Mouse (Mus musculus) heart, embryonic 13.5 days (tissue): ENCODE results near the gene Pkn2. TPM values are rescaled to one million over a fixed set of nuclear protein-coding genes. Genes with fewer than 3 reads are reported as not detected.

Source experiments
- ATAC-seq: fragments of 200-750 bp; cut with Nextera tagmentation; 2 replicates; pipeline ENCODE4 v1.8.0; 2017; ENCODE audit warnings: moderate TSS enrichment; ENCODE audit not compliant: insufficient number of reproducible peaks, low FRiP score, low TSS enrichment; ENCODE audit errors: extremely low read depth
- H3K27ac ChIP-seq: fragments of 300-500 bp; sonication (generic); replicated peaks from 2 replicates; pipeline ENCODE4 v1.5.1; 2015; ENCODE audit warnings: moderate library complexity, mild to moderate bottlenecking, inconsistent platforms
- H3K27me3 ChIP-seq: fragments of 300-500 bp; sonication (generic); replicated peaks from 2 replicates; pipeline ENCODE4 v1.6.1; 2015; ENCODE audit warnings: mild to moderate bottlenecking, inconsistent platforms
- H3K36me3 ChIP-seq: fragments of 300-500 bp; sonication (generic); 2 replicates; pipeline ENCODE4 v1.6.1; 2015; ENCODE audit warnings: mild to moderate bottlenecking, inconsistent platforms
- H3K4me1 ChIP-seq: fragments of 300-500 bp; sonication (generic); 2 replicates; pipeline ENCODE4 v1.6.1; 2015; ENCODE audit warnings: inconsistent platforms
- H3K4me2 ChIP-seq: fragments of 300-500 bp; sonication (generic); 2 replicates; pipeline ENCODE4 v1.6.1; 2015; ENCODE audit warnings: inconsistent platforms, mild to moderate bottlenecking, moderate library complexity
- H3K4me3 ChIP-seq: fragments of 300-500 bp; sonication (generic); 2 replicates; pipeline ENCODE4 v1.5.1; 2015; ENCODE audit warnings: moderate library complexity, mild to moderate bottlenecking, inconsistent platforms
- H3K9ac ChIP-seq: fragments of 300-500 bp; sonication (generic); 2 replicates; pipeline ENCODE4 v1.6.1; 2015; ENCODE audit warnings: inconsistent platforms, mild to moderate bottlenecking, moderate library complexity
- H3K9me3 ChIP-seq: fragments of 300-500 bp; sonication (generic); 2 replicates; pipeline ENCODE4 v1.6.1; 2016; ENCODE audit warnings: inconsistent platforms
- WGBS: fragments of 180-500 bp; shearing (Covaris S2); methylation state at CpG from one replicate; pipeline ENCODE4 v1.1.7; 2015; ENCODE audit warnings: mixed read lengths; 5-methylcytosine and 5-hydroxymethylcytosine counted together
- polyA plus RNA-seq: library from polyadenylated mRNA; unstranded; fragments of >200 nt; fragmentation: Nextera tagmentation; extraction: Ambion mirVana; gene quantifications from 2 replicates; pipeline ENCODE4 v1.2.1, GENCODE M21; 2015

Pkn2 gene
- polyA plus RNA-seq = 33.0 and 36.6 TPM in 2 replicates

GRCm38 (mm10) chr3:142881872-142882623 lies at the start of gene Pkn2:
Gene Pkn2, minus strand, starts transcription at chr3:142882004.
- Histone ChIP-seq H3K27ac (peak within 1 kb of the TSS; percentile 98), H3K4me1 (peaks cover 12% of the 10 kb centered on the region), H3K4me2 (peak within 1 kb of the TSS; percentile 84), H3K9me3 (no peaks in the 10 kb centered on the region), H3K4me3 (peak within 1 kb of the TSS; percentile 100), H3K36me3 (0 out of 2 replicates have a peak, but pooled peaks cover 3% of the 10 kb centered on the region), H3K27me3 (no peaks in the 10 kb centered on the region), H3K9ac (peak within 1 kb of the TSS; percentile 99)
- peak; percentile 97 for ATAC-seq
- WGBS = under 1% methylated on average over 74 of the region's 84 CpGs

DNA sequence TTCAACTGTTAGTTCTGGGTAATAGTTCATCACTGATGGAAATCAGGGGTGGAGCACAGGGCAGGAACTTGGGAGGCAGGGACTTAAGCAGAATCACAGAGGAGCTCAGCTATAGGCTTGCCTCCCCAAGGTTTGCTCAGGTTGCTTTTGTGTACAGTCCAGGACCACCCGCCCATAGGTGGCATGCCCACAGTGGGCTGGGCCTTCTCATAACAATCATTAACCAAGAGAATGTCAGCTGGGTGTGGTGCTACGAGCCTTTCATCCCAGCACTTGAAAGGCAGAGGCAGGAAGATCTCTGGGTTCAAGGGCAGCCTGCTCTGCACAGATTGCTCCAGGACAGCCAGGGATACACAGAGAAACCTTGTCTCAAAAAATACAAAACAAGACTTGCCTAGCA lies 48.1 kb upstream of the Pkn2 start:
- Histone ChIP-seq H3K9me3 (no peaks in the 10 kb centered on the region), H3K36me3 (no peaks in the 10 kb centered on the region), H3K27ac (no peak overlapping the region), H3K4me2 (no peak overlapping the region), H3K4me1 (no peaks in the 10 kb centered on the region), H3K9ac (no peak overlapping the region), H3K27me3 (no peaks in the 10 kb centered on the region), H3K4me3 (no peak overlapping the region)
- ATAC-seq = no peak
- 62% methylated on average over 2 of the region's 2 CpGs for WGBS

GRCm38 (mm10) chr3:142927311-142927710 lies 45.5 kb upstream of the Pkn2 start:
- H3K9me3 ChIP-seq = no peaks in the 10 kb centered on the region
- no peaks in the 10 kb centered on the region for H3K27me3 ChIP-seq
- no peaks in the 10 kb centered on the region for H3K4me1 ChIP-seq
- H3K27ac ChIP-seq = no peak overlapping the region
- ATAC-seq = no peak; the same call in 1 of the 2 replicates
- no peak overlapping the region for H3K9ac ChIP-seq
- no peaks in the 10 kb centered on the region for H3K36me3 ChIP-seq
- H3K4me2 ChIP-seq = no peak overlapping the region
- WGBS = 72% methylated on average over 3 of the region's 3 CpGs
- no peak overlapping the region for H3K4me3 ChIP-seq

GRCm38 (mm10) chr3:142924831-142925348 lies 43.1 kb upstream of the Pkn2 start:
- H3K4me3 ChIP-seq = no peak overlapping the region
- ATAC-seq = no peak
- H3K36me3 ChIP-seq = no peaks in the 10 kb centered on the region
- no peaks in the 10 kb centered on the region for H3K27me3 ChIP-seq
- no peak overlapping the region for H3K9ac ChIP-seq
- no peak overlapping the region for H3K4me2 ChIP-seq
- no peaks in the 10 kb centered on the region for H3K9me3 ChIP-seq
- 83% methylated on average over 2 of the region's 2 CpGs for WGBS
- no peak overlapping the region for H3K27ac ChIP-seq
- no peaks in the 10 kb centered on the region for H3K4me1 ChIP-seq

DNA sequence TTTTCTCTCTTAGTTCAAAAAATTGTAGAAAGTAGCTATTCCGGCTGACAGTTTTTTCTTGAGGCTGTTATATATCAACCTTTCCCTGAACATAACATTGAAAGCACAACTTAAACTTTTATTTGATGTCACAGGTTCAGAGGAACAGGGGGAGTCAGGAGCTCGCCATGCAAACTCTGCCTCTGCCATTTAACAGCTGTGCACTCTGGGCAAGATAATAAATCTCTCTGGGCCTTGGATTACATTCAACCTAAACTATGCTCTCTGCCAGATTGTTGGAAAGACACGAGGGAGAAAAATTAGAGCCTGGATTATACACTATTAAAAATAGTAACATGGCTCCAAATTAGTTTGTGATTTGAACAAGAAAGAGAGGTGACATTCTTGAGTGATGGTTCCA lies 37.3 kb upstream of the Pkn2 start:
- Histone ChIP-seq H3K4me3 (no peak overlapping the region), H3K4me2 (no peak overlapping the region), H3K4me1 (peaks cover 4% of the 10 kb centered on the region), H3K9me3 (no peaks in the 10 kb centered on the region), H3K9ac (no peak overlapping the region), H3K27ac (no peak overlapping the region), H3K36me3 (no peaks in the 10 kb centered on the region), H3K27me3 (no peaks in the 10 kb centered on the region)
- no peak for ATAC-seq
- WGBS = 57% methylated on average over 3 of the region's 3 CpGs

DNA sequence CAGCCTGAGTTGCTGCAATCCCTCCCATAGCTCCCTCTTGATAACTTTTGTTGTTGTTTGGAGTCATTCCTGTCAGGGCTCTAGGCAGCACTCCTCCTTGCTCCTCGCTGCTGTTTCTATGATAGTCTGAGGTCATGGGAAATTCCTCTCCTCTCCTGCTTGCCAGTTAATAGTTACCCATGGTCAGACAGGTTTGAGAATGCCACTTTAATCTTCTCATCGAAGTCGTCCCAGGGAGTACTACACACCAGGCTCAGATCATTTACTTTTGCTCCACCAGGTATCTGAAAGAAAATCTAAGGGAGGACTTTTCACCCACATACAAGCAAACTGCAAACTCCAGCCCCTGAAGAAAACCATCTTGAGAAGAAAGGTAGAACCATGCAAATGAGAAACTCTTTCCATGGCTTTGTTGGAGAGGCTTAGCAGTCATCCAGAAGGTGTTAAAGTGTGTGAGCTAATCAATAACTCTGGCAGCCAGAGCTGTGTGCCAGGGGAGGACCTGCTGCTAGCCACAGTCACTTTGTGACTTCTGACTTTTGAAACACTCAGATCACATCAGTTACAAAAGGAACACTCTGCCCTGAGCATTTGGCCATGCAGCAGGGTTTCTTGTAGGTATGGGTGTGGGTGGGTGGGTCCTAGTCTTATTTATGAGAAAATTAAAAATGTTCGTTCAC lies 36.1 kb upstream of the Pkn2 start:
- no peaks in the 10 kb centered on the region for H3K9me3 ChIP-seq
- no peaks in the 10 kb centered on the region for H3K36me3 ChIP-seq
- H3K4me2 ChIP-seq = no peak overlapping the region
- no peaks in the 10 kb centered on the region for H3K27me3 ChIP-seq
- no peak for ATAC-seq
- no peak overlapping the region for H3K27ac ChIP-seq
- H3K4me1 ChIP-seq = peaks cover 4% of the 10 kb centered on the region
- no peak overlapping the region for H3K9ac ChIP-seq
- 50% methylated on average over 4 of the region's 4 CpGs for WGBS
- no peak overlapping the region for H3K4me3 ChIP-seq

DNA sequence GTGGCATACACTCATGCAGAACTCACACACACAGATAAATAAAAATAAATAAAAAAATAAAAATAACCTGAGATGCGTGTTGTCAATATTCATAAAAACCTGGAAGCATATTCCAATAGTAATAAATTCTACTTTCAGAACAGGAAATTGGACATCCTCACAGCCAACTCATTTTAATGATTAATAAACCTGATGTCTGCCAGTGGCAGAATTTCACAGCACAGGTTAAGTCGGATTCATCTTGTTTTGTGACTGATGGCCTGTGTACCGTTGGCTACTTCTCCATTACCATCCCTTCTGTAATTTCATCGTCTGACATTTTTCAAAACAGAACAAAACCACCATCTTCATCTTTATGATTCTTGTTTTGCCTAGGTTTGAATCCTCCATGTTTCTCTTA lies 35.4 kb upstream of the Pkn2 start:
- Histone ChIP-seq H3K9me3 (no peaks in the 10 kb centered on the region), H3K4me2 (no peak overlapping the region), H3K27ac (no peak overlapping the region), H3K27me3 (no peaks in the 10 kb centered on the region), H3K4me1 (peaks cover 4% of the 10 kb centered on the region), H3K4me3 (no peak overlapping the region), H3K36me3 (no peaks in the 10 kb centered on the region), H3K9ac (no peak overlapping the region)
- 87% methylated on average over 4 of the region's 4 CpGs for WGBS
- no peak for ATAC-seq

- no peaks in the 10 kb centered on the region for H3K27me3 ChIP-seq
- H3K9ac ChIP-seq = no peak overlapping the region
- H3K9me3 ChIP-seq = no peaks in the 10 kb centered on the region
- no peak overlapping the region for H3K4me3 ChIP-seq
- H3K4me1 ChIP-seq = peaks cover 4% of the 10 kb centered on the region
- WGBS = 72% methylated on average over 1 of the region's 1 CpGs
- H3K36me3 ChIP-seq = no peaks in the 10 kb centered on the region
- H3K4me2 ChIP-seq = no peak overlapping the region
- no peak overlapping the region for H3K27ac ChIP-seq
- no peak for ATAC-seq
Observed at GRCm38 (mm10) chr3:142913295-142913694, 31.5 kb upstream of the Pkn2 start.

- no peaks in the 10 kb centered on the region for H3K36me3 ChIP-seq
- H3K4me1 ChIP-seq = no peaks in the 10 kb centered on the region
- no peak for ATAC-seq
- no peaks in the 10 kb centered on the region for H3K27me3 ChIP-seq
- WGBS = 79% methylated on average over 2 of the region's 2 CpGs
- no peak overlapping the region for H3K4me2 ChIP-seq
- H3K9ac ChIP-seq = no peak overlapping the region
- no peak overlapping the region for H3K4me3 ChIP-seq
- H3K9me3 ChIP-seq = 0 out of 2 replicates have a peak, but pooled peaks cover 9% of the 10 kb centered on the region
- no peak overlapping the region for H3K27ac ChIP-seq
Observed at GRCm38 (mm10) chr3:142899683-142900082, 17.9 kb upstream of the Pkn2 start.

- Histone ChIP-seq H3K27ac (no peak overlapping the region), H3K27me3 (no peaks in the 10 kb centered on the region), H3K36me3 (no peaks in the 10 kb centered on the region), H3K9me3 (0 out of 2 replicates have a peak, but pooled peaks cover 5% of the 10 kb centered on the region), H3K4me1 (no peaks in the 10 kb centered on the region), H3K9ac (no peak overlapping the region), H3K4me3 (no peak overlapping the region), H3K4me2 (no peak overlapping the region)
- no peak for ATAC-seq
- 66% methylated on average over 8 of the region's 8 CpGs for WGBS
Observed at GRCm38 (mm10) chr3:142898949-142899396, 17.2 kb upstream of the Pkn2 start.

GRCm38 (mm10) chr3:142890442-142890841 lies 8.6 kb upstream of the Pkn2 start:
- no peak overlapping the region for H3K27ac ChIP-seq
- 78% methylated on average over 3 of the region's 3 CpGs for WGBS
- ATAC-seq = no peak

More at GRCm38 (mm10) chr3:142890442-142890841, 8.6 kb upstream of the Pkn2 start:
- no peaks in the 10 kb centered on the region for H3K36me3 ChIP-seq
- no peak overlapping the region for H3K4me3 ChIP-seq
- no peaks in the 10 kb centered on the region for H3K27me3 ChIP-seq
- no peaks in the 10 kb centered on the region for H3K9me3 ChIP-seq
- H3K4me1 ChIP-seq = no peaks in the 10 kb centered on the region
- no peak overlapping the region for H3K4me2 ChIP-seq
- no peak overlapping the region for H3K9ac ChIP-seq
